Mouse (Mus musculus) forebrain, embryonic 15.5 days (tissue): ENCODE data around the gene Rab43. TPM values are rescaled to one million over a fixed set of nuclear protein-coding genes. Genes with fewer than 3 reads are reported as not detected.

Experiments used
- ATAC-seq: fragments of 200-750 bp; cut with Nextera tagmentation; replicated peaks from 2 replicates; pipeline ENCODE4 v1.8.0; 2017; ENCODE audit warnings: mild to moderate bottlenecking, moderate TSS enrichment, moderate library complexity
- H3K27ac ChIP-seq: fragments of 300-500 bp; sonication (generic); replicated peaks from 2 replicates; pipeline ENCODE4 v1.5.1; 2015; ENCODE audit warnings: mild to moderate bottlenecking, inconsistent platforms
- H3K27me3 ChIP-seq: fragments of 300-500 bp; sonication (generic); 2 replicates; pipeline ENCODE4 v1.6.1; 2015; ENCODE audit warnings: inconsistent platforms
- H3K36me3 ChIP-seq: fragments of 300-500 bp; sonication (generic); 2 replicates; pipeline ENCODE4 v1.6.1; 2015; ENCODE audit warnings: mild to moderate bottlenecking, inconsistent platforms
- H3K4me1 ChIP-seq: fragments of 300-500 bp; sonication (generic); 2 replicates; pipeline ENCODE4 v1.6.1; 2015; ENCODE audit warnings: inconsistent platforms
- H3K4me2 ChIP-seq: fragments of 300-500 bp; sonication (generic); replicated peaks from 2 replicates; pipeline ENCODE4 v1.6.1; 2015; ENCODE audit warnings: mild to moderate bottlenecking, inconsistent platforms
- H3K4me3 ChIP-seq: fragments of 300-500 bp; sonication (generic); 2 replicates; pipeline ENCODE4 v1.5.1; 2015; ENCODE audit warnings: mild to moderate bottlenecking, inconsistent platforms
- H3K9ac ChIP-seq: fragments of 300-500 bp; sonication (generic); replicated peaks from 2 replicates; pipeline ENCODE4 v1.6.1; 2015; ENCODE audit warnings: mild to moderate bottlenecking, inconsistent platforms
- H3K9me3 ChIP-seq: fragments of 300-500 bp; sonication (generic); 2 replicates; pipeline ENCODE4 v1.6.1; 2016; ENCODE audit warnings: inconsistent platforms
- WGBS: fragments of 180-500 bp; shearing (Covaris S2); methylation state at CpG from one replicate; pipeline ENCODE4 v1.1.7; 2015; ENCODE audit warnings: mixed read lengths; 5-methylcytosine and 5-hydroxymethylcytosine counted together
- polyA plus RNA-seq: library from polyadenylated mRNA; unstranded; fragments of >200 nt; fragmentation: Nextera tagmentation; extraction: Ambion mirVana; gene quantifications from 2 replicates; pipeline ENCODE4 v1.2.1, GENCODE M21; 2015

The Rab43 gene
- polyA plus RNA-seq, 1 experiment from 2014 or later: 6.9 TPM

GRCm38 (mm10) chr6:87759850-87760249 is 52.1 kb downstream of the Rab43 start:
- Histone ChIP-seq H3K27me3 (no peaks in the 10 kb centered on the region), H3K4me3 (no peak overlapping the region), H3K4me1 (no peaks in the 10 kb centered on the region), H3K27ac (no peak overlapping the region), H3K9ac (no peak overlapping the region), H3K36me3 (no peaks in the 10 kb centered on the region), H3K4me2 (no peak overlapping the region), H3K9me3 (no peaks in the 10 kb centered on the region)
- ATAC-seq: no peak
- WGBS: 84% methylated on average over 3 of the region's 3 CpGs

DNA sequence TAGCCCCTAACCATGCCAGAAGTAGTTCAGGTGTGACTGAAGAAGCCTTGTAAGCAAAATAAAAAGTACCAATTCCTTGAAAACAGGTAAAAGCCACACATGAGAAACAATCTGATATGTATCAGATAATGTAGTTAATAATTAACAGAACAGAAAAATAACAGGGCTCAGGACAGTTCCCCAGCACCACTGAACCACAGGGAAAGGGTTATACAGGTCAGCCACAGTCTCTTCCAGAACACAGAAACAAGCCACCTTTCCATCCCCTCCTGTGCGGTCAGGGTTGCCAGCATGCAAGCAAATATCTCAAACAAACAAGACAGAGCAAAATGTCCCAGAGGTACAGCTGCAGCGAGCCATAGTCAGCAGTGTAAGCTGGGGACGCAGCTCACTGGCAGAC is 52.6 kb downstream of the Rab43 start:
- Histone ChIP-seq H3K4me3 (no peak overlapping the region), H3K4me2 (no peak overlapping the region), H3K27me3 (no peaks in the 10 kb centered on the region), H3K9ac (no peak overlapping the region), H3K27ac (no peak overlapping the region), H3K36me3 (no peaks in the 10 kb centered on the region), H3K4me1 (no peaks in the 10 kb centered on the region), H3K9me3 (no peaks in the 10 kb centered on the region)
- no peak for ATAC-seq
- WGBS: 67% methylated on average over 3 of the region's 3 CpGs

GRCm38 (mm10) chr6:87756896-87757295 is 55.1 kb downstream of the Rab43 start:
- Histone ChIP-seq H3K9me3 (no peaks in the 10 kb centered on the region), H3K4me3 (no peak overlapping the region), H3K27ac (no peak overlapping the region), H3K36me3 (no peaks in the 10 kb centered on the region), H3K9ac (no peak overlapping the region), H3K27me3 (no peaks in the 10 kb centered on the region), H3K4me1 (no peaks in the 10 kb centered on the region), H3K4me2 (no peak overlapping the region)
- WGBS: 88% methylated on average over 8 of the region's 8 CpGs
- ATAC-seq: no peak

DNA sequence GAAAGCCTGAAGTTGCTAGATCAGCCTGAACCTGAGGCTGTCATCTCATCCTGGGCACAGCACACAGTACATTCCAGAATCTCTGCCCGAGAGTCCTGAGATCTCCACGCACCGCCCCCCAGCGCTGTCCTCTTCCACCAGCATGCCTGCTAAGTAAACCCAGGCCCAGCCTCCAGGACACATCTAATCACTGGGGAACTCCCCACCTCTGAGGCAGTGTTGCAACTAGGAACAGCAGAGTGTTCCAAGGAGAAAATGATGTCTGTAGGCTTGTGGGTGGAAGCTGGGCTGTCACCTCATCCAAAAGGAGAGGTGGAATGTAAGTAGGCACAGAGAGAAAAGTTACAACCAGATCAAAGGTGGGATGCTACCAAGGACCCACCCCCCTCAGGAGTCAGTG is 56.8 kb downstream of the Rab43 start:
- Histone ChIP-seq H3K4me1 (no peaks in the 10 kb centered on the region), H3K9me3 (no peaks in the 10 kb centered on the region), H3K9ac (no peak overlapping the region), H3K4me3 (no peak overlapping the region), H3K36me3 (no peaks in the 10 kb centered on the region), H3K4me2 (no peak overlapping the region), H3K27me3 (no peaks in the 10 kb centered on the region), H3K27ac (no peak overlapping the region)
- ATAC-seq: no peak
- 91% methylated on average over 4 of the region's 4 CpGs for WGBS

DNA sequence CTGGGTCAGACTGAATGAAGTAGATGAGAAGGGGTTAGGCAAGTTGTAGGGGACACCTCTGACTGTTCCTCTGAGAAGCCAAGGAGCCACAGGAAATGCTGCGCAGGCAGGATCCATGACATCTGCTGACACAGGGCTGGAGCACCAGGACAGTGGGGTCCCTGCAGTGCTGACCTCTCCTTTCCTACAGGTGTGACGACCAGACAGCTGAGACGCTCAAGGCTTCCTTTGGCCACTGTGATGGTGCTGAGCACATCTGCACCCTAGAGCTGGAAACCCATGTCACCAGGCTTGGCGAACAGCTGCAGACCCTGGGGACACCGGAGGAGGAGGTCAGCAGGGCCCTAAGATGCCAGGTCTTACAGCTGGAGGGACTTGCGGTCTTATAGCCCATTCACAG is 60.4 kb downstream of the Rab43 start:
- Histone ChIP-seq H3K27ac (no peak overlapping the region), H3K36me3 (no peaks in the 10 kb centered on the region), H3K4me1 (no peaks in the 10 kb centered on the region), H3K4me3 (no peak overlapping the region), H3K4me2 (no peak overlapping the region), H3K9me3 (no peaks in the 10 kb centered on the region), H3K9ac (no peak overlapping the region), H3K27me3 (no peaks in the 10 kb centered on the region)
- 93% methylated on average over 6 of the region's 6 CpGs for WGBS
- no peak for ATAC-seq

- no peak for ATAC-seq
Measured at GRCm38 (mm10) chr6:87750184-87750910, 61.6 kb downstream of the Rab43 start.

DNA sequence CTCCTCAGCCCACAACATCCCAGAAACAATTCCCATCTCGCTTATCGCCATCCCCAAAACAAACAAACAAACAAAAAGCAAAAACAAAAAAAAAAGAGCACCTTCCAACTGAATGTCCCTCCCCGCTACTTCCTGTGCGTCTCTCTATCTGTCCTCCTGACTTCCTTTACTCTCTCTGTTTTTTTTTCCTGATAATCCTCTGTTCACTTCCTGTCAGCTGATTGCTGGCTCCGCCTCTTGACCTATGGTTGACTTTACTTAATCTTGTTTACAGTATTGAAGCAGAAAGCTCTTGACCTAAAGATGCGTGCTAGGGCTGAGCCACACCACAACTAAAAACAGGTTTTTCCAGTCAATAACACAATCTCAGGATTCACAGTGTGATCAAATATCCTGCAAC is 63.4 kb downstream of the Rab43 start:
- no peak for ATAC-seq
- no peaks in the 10 kb centered on the region for H3K9me3 ChIP-seq
- H3K27me3 ChIP-seq: no peaks in the 10 kb centered on the region
- WGBS: 87% methylated on average over 6 of the region's 6 CpGs
- no peak overlapping the region for H3K27ac ChIP-seq
- H3K9ac ChIP-seq: no peak overlapping the region
- H3K4me1 ChIP-seq: no peaks in the 10 kb centered on the region
- H3K36me3 ChIP-seq: no peaks in the 10 kb centered on the region
- H3K4me2 ChIP-seq: no peak overlapping the region
- no peak overlapping the region for H3K4me3 ChIP-seq

More at GRCm38 (mm10) chr6:87750184-87750910, 61.6 kb downstream of the Rab43 start:
- no peak overlapping the region for H3K4me3 ChIP-seq
- H3K9ac ChIP-seq: no peak overlapping the region
- H3K9me3 ChIP-seq: no peaks in the 10 kb centered on the region
- H3K27me3 ChIP-seq: no peaks in the 10 kb centered on the region
- no peaks in the 10 kb centered on the region for H3K4me1 ChIP-seq
- WGBS: 90% methylated on average over 8 of the region's 8 CpGs
- H3K36me3 ChIP-seq: no peaks in the 10 kb centered on the region
- H3K27ac ChIP-seq: no peak overlapping the region
- H3K4me2 ChIP-seq: no peak overlapping the region

- no peak for ATAC-seq
- no peak overlapping the region for H3K9ac ChIP-seq
- no peaks in the 10 kb centered on the region for H3K9me3 ChIP-seq
- no peaks in the 10 kb centered on the region for H3K27me3 ChIP-seq
- no peaks in the 10 kb centered on the region for H3K4me1 ChIP-seq
- H3K36me3 ChIP-seq: no peaks in the 10 kb centered on the region
- H3K27ac ChIP-seq: no peak overlapping the region
- 79% methylated on average over 2 of the region's 2 CpGs for WGBS
- no peak overlapping the region for H3K4me2 ChIP-seq
- no peak overlapping the region for H3K4me3 ChIP-seq
Measured at GRCm38 (mm10) chr6:87748078-87748477, 63.9 kb downstream of the Rab43 start.

DNA sequence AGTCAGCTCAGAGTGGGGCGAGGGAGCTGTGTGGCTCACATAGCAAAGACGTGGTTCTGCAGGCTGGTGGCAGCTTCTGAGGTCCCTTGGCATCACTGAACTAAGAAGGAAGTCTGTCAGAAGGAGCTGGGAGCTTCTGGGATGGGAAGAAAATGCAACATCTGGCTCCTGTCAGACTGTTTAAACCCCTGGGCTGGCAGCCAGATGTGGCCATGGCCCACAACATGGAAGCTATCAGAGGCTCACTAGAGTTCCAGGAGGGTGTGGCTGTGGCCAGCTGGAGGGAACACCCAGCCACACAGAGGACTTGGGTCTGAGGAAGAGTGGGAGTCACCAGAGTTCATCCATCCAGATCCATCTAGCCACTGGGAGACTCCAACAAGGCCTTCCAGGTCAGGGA is 65.1 kb downstream of the Rab43 start:
- Histone ChIP-seq H3K4me2 (no peak overlapping the region), H3K9ac (no peak overlapping the region), H3K36me3 (no peaks in the 10 kb centered on the region), H3K4me1 (no peaks in the 10 kb centered on the region), H3K27me3 (no peaks in the 10 kb centered on the region), H3K27ac (no peak overlapping the region), H3K4me3 (no peak overlapping the region), H3K9me3 (no peaks in the 10 kb centered on the region)
- 81% methylated on average over 2 of the region's 2 CpGs for WGBS
- no peak for ATAC-seq

DNA sequence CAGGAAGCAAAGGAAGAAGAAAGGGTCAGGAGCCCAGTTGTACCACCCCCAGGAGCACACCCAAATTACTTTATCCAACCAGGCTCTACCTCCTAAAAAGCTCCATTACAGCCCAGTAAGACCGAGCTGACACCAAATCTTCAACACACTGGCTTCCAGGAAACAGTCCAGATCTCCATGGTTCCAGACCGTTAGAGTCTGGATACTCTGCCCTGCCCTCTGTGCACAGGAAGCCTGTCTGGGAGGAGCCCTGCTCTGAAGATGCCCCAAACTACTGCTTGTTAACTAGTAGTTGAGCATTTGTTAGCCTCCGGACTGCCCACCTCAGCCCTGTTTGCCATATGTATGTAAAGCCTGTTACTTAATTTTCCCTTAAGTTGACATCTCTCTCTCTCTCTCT is 65.9 kb downstream of the Rab43 start:
- ATAC-seq: no peak

GRCm38 (mm10) chr6:87745301-87745700 is 66.7 kb downstream of the Rab43 start:
- 48% methylated on average over 1 of the region's 1 CpGs for WGBS
- Histone ChIP-seq H3K4me3 (no peak overlapping the region), H3K4me2 (no peak overlapping the region), H3K9ac (no peak overlapping the region), H3K4me1 (no peaks in the 10 kb centered on the region), H3K27ac (no peak overlapping the region), H3K27me3 (no peaks in the 10 kb centered on the region), H3K9me3 (no peaks in the 10 kb centered on the region), H3K36me3 (no peaks in the 10 kb centered on the region)
- no peak for ATAC-seq

More for the DNA sequence above, 65.9 kb downstream of the Rab43 start:
- Histone ChIP-seq H3K4me1 (no peaks in the 10 kb centered on the region), H3K4me2 (no peak overlapping the region), H3K4me3 (no peak overlapping the region), H3K9me3 (no peaks in the 10 kb centered on the region), H3K27ac (no peak overlapping the region), H3K9ac (no peak overlapping the region), H3K27me3 (no peaks in the 10 kb centered on the region), H3K36me3 (no peaks in the 10 kb centered on the region)
- WGBS: 76% methylated on average over 3 of the region's 3 CpGs

DNA sequence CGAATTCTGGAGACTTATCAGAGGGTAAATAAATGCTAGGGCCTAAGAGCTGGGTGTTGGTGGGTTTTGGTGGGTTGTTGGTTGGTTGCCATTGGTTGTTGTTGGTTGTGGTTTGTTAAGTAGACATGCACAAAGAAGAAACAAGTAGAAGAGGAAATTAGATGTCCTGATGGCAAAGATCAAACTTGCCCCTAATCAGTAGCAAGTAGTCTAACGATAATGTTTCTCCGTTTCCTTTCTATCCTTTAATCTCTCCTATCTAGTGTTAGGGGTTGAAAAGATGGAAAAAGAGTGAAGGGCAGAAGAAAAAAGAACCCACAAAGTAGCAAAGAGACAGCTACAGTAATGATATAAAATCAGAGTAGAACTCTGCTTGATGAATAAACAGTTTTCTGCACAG is 67.3 kb downstream of the Rab43 start:
- H3K36me3 ChIP-seq: no peaks in the 10 kb centered on the region
- no peak overlapping the region for H3K9ac ChIP-seq
- H3K4me3 ChIP-seq: no peak overlapping the region
- no peaks in the 10 kb centered on the region for H3K9me3 ChIP-seq
- H3K4me1 ChIP-seq: no peaks in the 10 kb centered on the region
- H3K4me2 ChIP-seq: no peak overlapping the region
- ATAC-seq: no peak
- H3K27ac ChIP-seq: no peak overlapping the region
- WGBS: 92% methylated on average over 3 of the region's 3 CpGs
- no peaks in the 10 kb centered on the region for H3K27me3 ChIP-seq

DNA sequence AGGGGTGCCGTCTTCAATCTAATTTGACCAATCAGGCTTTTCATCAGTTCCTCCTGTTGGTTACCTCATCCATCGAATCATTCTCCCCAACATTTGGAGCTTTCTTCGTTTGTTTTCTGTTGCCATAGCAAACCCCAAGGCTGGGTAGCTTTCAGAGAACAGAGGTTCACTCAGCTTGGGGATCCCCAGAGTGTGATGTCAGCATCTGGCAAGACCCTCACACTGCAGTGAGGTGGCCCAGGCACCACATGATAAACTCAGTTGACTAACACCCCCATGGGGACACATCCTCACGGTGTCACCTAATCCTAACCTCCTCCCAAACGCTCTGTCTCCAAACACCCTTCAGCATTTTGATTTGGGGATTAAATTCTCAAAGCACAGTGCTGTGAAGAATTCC is 68.7 kb downstream of the Rab43 start:
- Histone ChIP-seq H3K4me3 (no peak overlapping the region), H3K9ac (no peak overlapping the region), H3K27ac (no peak overlapping the region), H3K4me2 (no peak overlapping the region), H3K4me1 (no peaks in the 10 kb centered on the region), H3K9me3 (no peaks in the 10 kb centered on the region), H3K27me3 (no peaks in the 10 kb centered on the region), H3K36me3 (no peaks in the 10 kb centered on the region)
- ATAC-seq: no peak
- 70% methylated on average over 5 of the region's 5 CpGs for WGBS
